Mouse (Mus musculus) ovary, postnatal 14 days (tissue): ENCODE measurements at regions not wholly inside any gene's neighbourhood (a gene's known extent, or its start where the extent isn't known, plus 50 kb on each side); places are given as distances from the start of the nearest gene placed in this dataset.

ENCODE experiments used
- DNase-seq: peaks from one replicate; pipeline ENCODE4 v3.0.0; 2022; ENCODE audit warnings: low spot score

DNA sequence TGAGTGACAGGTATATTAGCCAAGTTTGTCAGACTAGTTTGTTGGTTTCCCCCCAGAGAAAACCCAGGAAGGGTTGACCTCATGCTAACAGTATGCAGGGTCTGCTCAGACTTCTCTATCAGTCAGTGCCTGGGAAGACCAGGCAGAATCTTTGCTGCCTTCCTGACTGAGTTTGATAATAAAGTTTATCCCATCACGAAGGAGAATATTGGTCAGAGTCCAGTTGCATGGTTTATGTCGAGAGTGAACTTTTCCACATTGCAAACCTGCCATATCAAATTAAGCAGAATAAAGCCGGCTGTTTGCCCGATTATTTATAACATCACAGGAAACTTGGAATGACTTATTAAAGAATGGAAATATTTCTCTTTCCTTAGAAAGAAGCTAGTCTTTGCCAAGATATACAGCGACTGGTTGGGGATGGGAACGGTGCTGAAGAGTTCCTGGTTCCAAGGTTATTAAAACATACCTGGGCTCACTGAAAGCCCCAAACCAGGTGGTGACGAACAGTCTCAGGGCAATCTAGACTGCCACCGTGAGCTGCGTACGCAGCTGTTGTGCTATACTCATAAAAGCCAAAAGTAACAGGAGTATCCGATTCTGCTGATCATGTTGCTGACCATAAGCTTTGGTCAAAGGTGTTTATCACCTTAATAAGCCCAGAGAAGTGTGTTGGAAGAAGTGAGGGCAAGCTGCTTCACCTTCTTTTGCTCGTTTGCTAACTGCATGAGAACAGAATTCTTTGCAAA is 1536.7 kb upstream of the Flrt2 start:
- DNase-seq = peak; percentile 1

DNA sequence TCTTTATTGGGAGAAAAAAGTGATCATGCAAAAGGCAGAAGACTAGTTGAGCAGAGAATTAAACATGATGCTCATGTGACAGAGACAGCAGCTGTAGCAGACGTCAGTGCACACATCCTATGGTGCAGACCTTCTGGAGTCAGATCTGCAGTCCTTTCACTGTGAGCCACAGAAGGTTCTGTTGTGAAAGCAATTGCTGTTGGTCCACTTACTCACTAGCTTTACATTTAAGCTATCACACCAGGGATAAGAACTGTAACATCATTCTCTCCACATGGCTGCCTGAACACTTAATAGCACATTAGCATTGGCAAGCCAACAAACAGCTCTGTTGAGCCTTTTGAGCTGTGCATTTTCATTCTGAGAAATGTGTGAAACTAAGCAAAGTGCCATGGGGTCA is 1509.7 kb upstream of the Flrt2 start:
- no peak for DNase-seq

DNA sequence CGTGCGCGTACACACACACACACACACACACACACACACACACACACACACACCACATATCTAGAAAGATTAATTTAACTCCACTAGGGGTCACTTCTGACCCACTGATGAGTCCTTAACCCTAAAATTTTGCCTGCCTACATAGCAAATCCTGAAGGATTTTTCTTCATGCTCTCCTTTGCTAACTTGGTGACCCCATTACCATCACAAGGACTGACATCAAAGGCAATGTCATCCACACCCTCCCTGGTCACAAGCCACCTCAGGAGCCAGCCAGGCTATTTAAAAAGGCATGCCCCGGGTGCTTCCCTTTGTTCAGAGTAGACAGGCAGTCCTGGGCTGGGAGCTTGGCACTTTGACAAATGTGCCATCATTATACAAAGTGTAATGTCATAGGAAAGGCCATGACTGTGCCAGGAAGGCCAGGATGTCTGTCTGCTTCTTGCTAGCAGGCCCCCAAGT is 1501.4 kb upstream of the Flrt2 start:
- peak; percentile 0 for DNase-seq

DNA sequence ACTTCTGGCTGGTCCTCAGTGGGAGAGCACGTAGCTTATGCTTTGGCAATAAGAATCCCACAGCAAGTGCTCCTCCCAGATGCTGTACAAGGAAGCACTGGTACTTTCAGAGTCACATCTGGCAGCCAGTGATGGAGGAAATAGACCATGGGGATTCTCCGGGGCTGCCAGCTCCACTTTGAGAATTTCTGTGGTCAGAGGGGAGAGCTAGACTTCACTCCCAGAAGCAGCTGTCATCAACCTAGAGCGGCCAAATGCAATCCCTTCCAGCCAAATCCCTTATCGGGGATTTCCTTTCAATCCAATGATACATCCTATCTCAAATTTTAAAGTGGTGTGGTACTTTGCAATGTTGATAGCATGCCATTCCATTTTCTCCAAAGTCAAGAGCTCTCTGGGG is 1474.1 kb upstream of the Flrt2 start:
- no peak for DNase-seq

DNA sequence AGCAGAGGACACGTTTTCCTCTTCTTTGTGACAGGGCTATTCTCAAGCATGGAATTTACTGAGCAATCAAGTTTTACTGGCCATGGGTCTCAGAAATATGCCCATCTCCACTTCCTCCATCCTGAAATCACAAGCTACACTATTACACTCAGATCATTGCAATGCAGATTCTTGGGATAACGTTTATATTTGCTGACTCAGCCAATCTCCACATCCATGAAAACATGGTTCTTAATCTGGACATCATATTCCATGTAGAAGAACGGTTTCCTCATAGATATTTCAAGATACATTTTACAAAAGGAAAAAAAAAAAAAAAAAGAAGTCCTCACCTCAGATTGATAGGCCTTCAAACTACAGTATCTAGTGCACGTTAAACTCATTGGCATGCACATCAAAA is 1462.1 kb upstream of the Flrt2 start:
- no peak for DNase-seq

DNA sequence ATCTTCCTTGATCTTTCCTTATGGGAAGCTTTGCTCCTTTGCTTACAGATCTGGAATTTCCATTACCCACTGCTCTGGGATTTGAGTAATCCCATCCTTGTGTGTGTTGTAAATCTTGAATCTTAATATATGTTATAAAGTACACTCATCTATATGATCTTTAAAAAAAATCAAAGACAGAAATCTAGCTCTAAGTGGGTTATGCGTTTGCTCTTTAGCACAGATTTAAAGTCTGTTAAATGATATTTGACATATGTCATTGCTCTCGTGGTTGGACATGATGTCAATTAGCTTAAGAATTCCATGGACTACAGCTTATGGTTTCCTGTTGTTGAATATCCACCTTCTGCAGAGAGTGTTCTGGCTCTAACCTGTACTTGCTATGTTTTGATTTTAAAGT is 1446.7 kb upstream of the Flrt2 start:
- no peak for DNase-seq

DNA sequence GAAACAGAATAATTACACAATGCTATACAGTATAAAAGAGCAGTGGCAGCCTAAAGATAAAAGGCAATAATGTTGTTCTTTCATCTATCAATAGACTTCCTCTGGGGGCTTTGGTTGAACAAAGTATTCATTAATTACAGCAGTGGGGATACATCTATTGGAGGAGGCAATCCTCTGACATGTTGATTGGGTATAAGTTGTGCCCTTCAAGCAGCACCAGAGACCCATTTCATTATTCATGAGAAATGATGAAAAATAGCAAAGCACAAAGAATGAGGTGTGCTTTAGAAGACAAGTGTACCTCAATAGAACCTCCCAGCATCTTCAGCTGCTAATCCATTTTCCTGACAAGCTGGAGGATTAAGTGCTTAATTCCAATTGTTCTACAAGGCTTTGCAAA is 1444.7 kb upstream of the Flrt2 start:
- DNase-seq = no peak

DNA sequence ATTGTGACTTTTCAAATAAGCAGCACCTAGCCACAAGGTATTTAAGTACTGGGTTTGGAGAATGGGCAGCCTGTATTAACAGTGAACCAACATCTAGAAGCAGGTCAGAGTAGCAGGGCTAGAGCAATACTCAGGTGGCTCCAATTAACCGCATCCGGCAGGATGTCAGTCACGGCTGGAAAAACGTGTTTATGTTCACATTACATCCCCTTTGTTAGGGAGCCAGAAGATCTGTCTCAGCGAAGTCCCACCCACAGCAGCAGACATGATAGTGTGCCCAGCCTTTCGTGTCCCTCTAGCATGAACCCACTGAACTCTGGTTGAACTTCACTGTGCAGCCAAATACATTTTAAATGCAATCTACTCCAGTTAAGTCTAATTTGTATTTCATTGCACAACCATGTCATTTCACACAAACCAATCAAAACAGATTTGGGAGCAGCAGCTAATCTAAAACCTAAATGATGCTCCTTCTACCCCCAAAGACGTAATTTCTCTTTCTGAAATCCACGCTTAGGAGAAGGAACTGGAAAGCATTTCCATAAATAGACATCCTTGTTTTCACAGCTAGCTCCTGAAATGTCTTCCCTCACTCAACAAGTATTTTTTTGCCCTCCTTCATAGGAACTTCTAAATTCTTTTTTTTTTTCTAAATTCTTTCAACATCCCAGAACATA is 1438.9 kb upstream of the Flrt2 start:
- DNase-seq = no peak

DNA sequence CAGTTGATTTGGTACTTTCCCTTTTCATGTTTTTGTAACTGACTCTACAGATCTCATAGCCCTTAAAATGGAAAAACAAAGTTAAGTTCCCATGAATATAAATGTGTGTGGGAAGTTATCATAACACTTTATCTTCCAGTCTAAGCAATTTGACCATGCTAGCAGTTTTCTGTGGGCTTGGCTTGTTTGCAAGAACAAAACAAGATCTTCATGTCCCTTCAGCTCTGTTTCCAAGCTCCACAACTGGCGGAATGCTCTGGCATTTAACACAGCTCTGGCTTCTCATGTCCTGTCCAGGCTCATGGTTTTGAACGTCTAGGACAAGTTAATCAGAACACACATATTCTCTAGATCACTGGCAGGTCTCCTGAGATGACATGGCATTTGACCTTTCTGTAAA is 1411.1 kb upstream of the Flrt2 start:
- DNase-seq = peak; percentile 2

DNA sequence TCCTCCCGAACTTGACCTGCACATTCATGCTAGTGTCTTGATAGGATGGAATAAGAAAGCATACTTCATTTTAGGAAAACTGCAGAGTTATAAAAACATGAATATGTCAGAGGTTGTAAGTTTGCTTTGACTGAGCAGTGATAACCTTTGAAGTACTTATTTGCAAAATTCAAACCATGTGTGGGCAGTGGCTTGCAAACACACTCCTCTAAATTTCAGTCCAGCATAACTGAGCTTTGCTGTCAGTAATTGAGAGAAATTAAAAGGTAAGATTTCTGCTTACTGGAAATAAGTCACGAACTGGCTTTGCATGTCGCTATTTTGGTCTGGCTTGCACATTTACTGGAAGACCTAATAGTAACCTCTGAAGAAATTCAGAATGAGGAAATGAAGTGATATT is 1409.1 kb upstream of the Flrt2 start:
- no peak for DNase-seq

DNA sequence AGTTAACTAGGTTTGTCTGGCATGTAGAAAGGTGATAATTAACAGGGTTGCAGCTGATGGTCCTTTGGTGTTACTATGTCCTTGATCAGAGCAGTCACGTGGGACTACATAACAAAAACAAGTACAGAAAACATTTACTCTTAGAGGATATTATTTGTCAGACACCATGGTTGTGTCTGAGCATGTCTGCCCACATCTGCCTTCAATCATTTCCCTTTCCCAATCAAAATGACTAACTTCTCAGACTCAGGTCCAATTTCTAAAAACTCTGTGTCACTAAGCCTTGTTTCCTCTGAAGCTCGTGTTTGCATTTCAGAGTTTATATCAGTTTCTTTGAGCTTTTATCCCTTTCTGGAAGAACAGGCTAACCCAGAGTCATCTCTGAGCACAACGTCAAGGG is 1408.5 kb upstream of the Flrt2 start:
- DNase-seq = no peak

DNA sequence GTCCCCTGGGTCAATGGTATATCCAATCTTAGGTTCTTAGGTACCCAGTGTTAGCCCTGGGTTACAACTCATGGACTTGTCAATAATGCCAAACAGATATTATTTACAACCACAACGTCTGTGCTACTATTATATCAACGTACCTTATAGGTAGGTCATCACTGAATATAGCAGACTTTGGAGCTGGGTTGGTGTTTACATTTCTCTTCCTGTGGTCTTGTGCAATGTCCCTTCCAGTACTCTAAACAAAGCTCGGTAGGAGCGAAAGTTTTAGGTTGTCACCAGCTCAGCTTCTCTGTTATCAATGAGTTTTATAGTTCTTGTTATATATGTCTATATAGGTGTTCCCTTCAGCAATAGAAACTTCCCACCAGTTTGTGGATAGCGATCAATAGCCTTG is 1394.2 kb upstream of the Flrt2 start:
- DNase-seq = no peak

DNA sequence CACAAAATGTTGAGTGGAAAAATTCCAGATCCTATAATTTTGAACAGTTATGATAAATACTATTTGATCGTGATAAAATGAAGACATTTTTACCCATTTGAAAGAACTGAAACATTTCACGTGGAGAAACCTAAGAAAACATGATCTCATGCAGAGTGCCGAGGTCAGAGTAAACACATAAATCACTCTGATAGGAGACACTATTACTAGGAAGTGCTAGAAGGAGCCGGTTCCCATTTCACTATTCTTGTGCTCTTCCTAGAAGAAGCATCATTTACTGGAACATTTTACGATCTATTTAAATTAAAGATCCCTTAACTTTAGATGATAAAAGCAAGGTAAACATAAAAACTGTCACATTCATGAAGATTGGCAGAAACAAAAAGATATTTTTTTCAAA is 1359.7 kb upstream of the Flrt2 start:
- no peak for DNase-seq

DNA sequence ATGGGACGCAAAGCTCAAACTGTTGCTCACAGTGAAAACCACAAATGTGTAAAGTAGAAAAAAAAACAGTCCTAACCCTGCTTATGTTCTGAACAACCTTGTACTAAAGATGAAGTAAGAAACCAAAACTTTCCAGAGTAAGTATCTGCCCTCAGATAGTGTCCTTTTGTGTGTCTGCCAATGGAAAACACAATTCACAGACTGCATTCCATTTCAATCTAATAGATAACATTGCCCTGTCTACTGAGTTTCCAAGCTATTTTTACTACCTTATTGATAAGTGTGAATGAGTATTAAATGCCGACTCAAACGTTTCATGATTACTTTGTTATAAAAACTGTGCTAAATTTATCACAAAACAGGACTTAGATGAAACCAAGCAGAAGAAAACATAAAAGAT is 1357.4 kb upstream of the Flrt2 start:
- no peak for DNase-seq

DNA sequence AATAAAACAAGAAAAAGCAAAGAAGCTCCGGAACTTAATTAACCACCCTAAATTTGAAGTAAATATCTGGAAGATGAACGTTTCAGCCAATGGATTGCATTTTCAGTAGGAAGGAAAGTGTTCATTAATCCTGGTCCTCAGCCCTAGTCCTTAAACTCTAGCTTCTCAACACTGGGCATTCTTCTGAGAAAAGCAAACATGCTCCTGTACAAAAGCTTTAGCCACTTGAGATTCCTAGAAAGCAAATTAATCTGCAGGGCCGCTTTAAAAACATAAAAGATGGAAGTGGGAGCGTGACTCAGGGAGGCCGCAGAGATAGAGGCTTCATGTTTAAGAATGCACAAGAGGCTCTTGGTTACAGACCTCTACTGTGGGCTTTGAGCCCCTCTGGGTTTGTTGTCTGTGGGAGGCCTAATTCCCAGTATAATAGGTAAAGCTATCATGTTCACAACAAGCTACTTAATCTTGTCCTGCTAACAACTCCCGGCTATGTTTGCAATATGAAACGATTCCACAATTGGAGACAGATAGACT is 1342.3 kb upstream of the Flrt2 start:
- no peak for DNase-seq

DNA sequence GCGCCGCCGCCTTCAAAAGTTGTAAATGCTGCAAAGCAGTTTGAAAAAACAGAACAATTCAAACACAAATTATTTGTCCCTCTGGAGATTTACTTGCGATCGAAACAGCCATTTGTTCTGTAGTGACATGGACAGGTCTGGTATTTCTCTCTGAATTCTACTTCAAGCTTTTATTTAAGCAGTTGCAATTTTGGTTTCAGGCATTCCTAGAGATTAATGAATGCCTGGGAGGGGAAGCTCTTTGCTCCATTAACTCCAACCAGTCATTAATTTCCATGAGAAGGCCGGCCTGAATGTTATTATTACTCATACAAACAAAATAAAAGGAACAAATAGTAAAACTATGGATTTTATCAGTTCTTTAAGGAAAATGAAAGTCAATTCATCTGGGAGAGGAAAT is 1327.8 kb upstream of the Flrt2 start:
- no peak for DNase-seq

DNA sequence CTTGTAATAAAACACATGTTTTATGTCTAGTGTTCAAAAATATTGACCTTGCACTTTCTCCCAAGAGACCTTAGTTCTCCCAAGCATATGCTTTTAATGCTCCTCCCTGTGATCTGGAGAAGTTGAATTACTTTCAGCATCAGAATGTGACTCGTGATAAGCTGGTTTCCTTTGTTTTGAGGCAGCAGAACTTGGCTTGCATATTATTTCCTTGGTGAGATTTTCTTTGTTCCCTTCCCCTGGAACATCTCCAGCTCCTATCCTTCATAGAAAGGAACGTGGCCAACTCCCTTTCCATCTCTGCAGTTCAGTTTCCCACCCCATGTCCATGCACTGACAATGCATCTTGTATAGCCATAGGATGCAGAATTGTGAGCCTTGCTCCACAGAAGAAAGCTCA is 1292.0 kb upstream of the Flrt2 start:
- DNase-seq = no peak

DNA sequence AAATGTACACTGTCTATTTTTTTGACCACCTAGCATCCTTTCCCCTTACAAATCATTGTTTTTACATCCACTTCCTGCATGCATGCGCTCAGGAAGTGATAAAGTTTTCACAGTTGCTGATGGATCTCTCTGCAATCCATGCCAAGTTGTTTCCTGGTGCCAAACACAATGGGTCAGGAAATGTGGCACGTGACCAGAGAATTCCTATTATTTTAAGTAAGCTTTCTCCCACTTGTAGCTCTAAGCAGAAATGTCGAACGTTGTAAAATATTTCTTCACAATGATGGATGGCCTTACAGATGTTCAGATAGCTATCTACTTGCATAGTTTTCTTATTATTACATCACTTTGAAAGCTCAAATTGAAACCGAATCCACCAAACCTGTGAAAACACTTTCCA is 1271.1 kb upstream of the Flrt2 start:
- DNase-seq = no peak

DNA sequence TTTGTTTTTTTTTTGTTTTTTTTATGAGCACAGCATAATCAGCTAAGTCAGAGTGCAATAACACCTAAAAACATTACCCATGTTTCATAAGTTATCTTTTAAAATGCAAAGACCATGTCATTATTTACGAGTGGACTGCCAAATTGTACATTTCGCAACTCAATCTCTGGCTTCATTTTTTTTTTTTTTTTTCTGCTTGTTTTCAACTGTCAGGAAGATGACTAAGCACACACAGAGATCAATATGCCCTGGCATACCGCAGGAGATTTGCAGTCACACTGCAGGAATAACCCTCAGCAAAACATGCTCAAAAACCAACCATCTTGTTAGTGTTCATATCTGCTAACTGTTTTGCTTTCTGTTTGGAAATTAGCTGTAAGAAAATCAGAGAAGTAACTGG is 1270.3 kb upstream of the Flrt2 start:
- DNase-seq = no peak

DNA sequence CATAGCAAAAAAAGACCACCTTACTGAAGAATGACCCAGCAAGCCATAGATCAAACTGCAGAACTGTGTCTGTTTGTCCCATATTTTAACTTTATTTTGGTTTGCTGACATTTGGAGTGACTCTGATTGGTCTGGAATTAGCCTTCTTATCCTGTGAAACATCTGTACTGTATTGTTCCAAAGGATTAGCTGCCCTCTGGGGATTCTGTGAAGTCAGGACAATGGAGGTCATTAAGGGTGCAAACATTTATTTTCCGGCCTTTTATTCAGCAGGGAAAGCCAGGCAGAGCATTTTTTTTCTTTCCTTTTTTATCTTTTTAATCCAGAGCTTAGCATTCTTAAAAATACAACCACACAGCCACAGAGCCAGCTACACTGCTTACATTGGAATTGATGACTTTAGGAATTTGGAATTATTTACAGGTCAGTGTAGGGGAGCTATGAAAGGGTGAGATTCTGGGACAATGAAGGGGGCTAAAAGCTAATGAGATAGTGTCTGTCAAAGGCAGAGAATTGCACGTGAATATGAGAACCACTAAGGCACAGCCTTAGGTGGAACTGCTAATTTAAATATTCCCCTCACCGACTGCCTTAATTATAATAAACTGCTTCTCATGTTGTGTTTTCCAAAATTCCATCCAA is 1267.6 kb upstream of the Flrt2 start:
- no peak for DNase-seq

DNA sequence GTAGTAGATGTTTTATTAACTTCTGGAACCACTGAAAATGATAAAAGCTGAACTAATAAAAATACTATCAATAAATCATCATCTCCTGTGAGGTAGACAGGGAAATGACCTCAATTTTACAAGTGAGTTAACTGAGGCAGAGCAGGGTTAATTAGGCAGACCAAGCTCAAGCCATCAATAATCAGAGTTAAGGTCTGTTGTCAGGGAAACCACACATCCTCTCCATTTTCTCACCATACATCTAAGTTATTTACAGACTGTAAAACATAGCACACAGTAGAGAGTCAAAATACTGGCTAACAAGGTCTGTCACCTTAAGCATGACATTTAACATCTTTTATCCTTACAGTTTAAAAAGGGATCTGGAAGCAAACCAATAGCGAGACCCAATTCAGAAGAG is 1242.5 kb upstream of the Flrt2 start:
- DNase-seq = no peak

DNA sequence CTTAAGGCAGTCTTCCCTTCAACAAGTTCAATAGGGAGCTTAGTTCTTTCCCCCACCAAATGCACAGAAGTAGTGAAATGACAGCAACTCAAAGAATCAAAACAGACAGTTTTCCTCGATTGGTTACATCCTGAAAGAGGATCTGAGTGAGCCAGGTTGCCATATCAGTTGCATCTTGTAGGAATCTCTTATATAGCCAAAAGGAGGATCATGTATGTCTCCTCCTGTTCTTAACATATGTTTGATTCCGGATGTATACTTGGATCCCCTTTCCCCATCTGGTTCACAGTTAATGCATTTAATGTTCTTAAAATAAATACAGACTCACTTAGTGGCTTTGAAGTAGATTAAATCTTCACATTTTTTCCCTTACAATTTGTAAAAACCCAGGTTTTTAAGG is 1224.0 kb upstream of the Flrt2 start:
- DNase-seq = no peak

DNA sequence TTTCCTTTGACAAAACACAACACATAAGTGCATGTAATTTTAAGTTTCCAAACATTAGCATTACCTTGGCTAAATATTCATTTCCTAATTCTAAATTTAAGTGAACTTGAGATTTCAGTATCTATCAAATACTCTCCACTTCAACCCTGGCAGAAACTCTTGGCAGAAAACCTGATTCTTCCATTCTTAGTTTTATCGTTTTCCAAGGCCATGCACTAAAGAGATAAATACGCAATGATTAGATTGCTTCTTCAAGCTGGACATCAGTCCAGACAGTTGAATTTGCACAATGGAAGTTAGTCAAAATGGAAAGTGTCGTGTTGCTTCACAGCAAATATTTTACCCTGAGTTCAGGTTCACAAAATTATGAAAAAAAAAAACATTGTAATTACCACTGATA is 1223.4 kb upstream of the Flrt2 start:
- no peak for DNase-seq
